Mouse (Mus musculus) thymus, postnatal 10 days (tissue): Measurements from ENCODE around the gene Zfp808.
"Not testable (repeated sequence)": the region's sequence is repeated elsewhere in the genome, so short reads cannot be mapped to it uniquely, and the experiment has no call there.

Source experiments
- DNase-seq, 2 experiments: peaks; one replicate each; pipeline ENCODE4 v3.0.0; 2021; ENCODE audit warnings: low spot score in 2 of 2

The Zfp808 gene

GRCm38 (mm10) chr13:62129432-62130171 lies at the start of gene Zfp808:
Gene Zfp808, plus strand, starts transcription at chr13:62129886.
- peak; percentile 27 to 36 for DNase-seq

- not testable (repeated sequence) for DNase-seq
Observed at GRCm38 (mm10) chr13:62098786-62099185, 30.9 kb upstream of the Zfp808 start.

- not testable (repeated sequence) for DNase-seq
Observed at GRCm38 (mm10) chr13:62099454-62099853, 30.2 kb upstream of the Zfp808 start.

GRCm38 (mm10) chr13:62102368-62102767 lies 27.3 kb upstream of the Zfp808 start:
- not testable (repeated sequence) for DNase-seq

- DNase-seq = not testable (repeated sequence)
Observed at GRCm38 (mm10) chr13:62115861-62116260, 13.8 kb upstream of the Zfp808 start.

- not testable (repeated sequence) for DNase-seq
Observed at GRCm38 (mm10) chr13:62121578-62121977, 8.1 kb upstream of the Zfp808 start.

- not testable (repeated sequence) for DNase-seq
Observed at GRCm38 (mm10) chr13:62181835-62182755, 52.4 kb downstream of the Zfp808 start.

GRCm38 (mm10) chr13:62245264-62245663 lies 115.6 kb downstream of the Zfp808 start:
- no peak for DNase-seq

GRCm38 (mm10) chr13:62255226-62255625 lies 125.5 kb downstream of the Zfp808 start:
- DNase-seq = not testable (repeated sequence)

GRCm38 (mm10) chr13:62263392-62263791 lies 133.7 kb downstream of the Zfp808 start:
- DNase-seq = no peak
